Mouse (Mus musculus) left cerebral cortex, adult 2 months (tissue): ENCODE results near the gene Gpr171. TPM values are rescaled to one million over a fixed set of nuclear protein-coding genes. Genes with fewer than 3 reads are reported as not detected.
A peak's percentile ranks its signal among the peaks of the same experiment; 100 is the strongest.
"Not testable (repeated sequence)": the region's sequence is repeated elsewhere in the genome, so short reads cannot be mapped to it uniquely, and the experiment has no call there.

Experiments
- DNase-seq, 2 experiments: peaks; one replicate each; pipeline ENCODE4 v3.0.0; 2021 to 2022; ENCODE audit warnings: low spot score in 2 of 2, mixed read lengths in 1 of 2; ENCODE audit errors: extremely low spot score in 1 of 2
- H3K27ac ChIP-seq: fragments of 200-600 bp; 2 replicates; pipeline ENCODE4 v1.8.1; 2022
- H3K4me3 ChIP-seq: fragments of 200-600 bp; 2 replicates; pipeline ENCODE4 v1.8.1; 2022
- CTCF ChIP-seq: fragments of 200-600 bp; IDR thresholded peaks from 2 replicates; pipeline ENCODE4 v1.8.1; 2022; ENCODE audit warnings: antibody characterized with exemption, mild to moderate bottlenecking, moderate library complexity
- intact Hi-C: fragments of 180-260 bp; cut with DNase I; formaldehyde crosslinking; loops from one replicate; pipeline ENCODE4 v1.15.1; 2025
- total RNA-seq, 2 experiments: library from RNA; stranded (reverse); gene quantifications; 2 replicates each; pipeline ENCODE4 v1.2.3; 2021

The Gpr171 gene
- total RNA-seq, 2 experiments from 2014 or later, result not detected

GRCm38 (mm10) chr3:59107439-59107838 lies 5.8 kb upstream of the Gpr171 start:
- intact Hi-C loops, result no loop called here
- no peak for DNase-seq
- no peak for TF ChIP-seq CTCF

GRCm38 (mm10) chr3:59104462-59104861 lies 2.8 kb upstream of the Gpr171 start:
- no peak for TF ChIP-seq CTCF
- DNase-seq, result no peak
- intact Hi-C loops, result no loop called here
- no peak overlapping the region for H3K27ac ChIP-seq
- no peak overlapping the region for H3K4me3 ChIP-seq

More at GRCm38 (mm10) chr3:59107439-59107838, 5.8 kb upstream of the Gpr171 start:
- Histone ChIP-seq H3K4me3 (no peak overlapping the region), H3K27ac (no peak overlapping the region)

GRCm38 (mm10) chr3:59102146-59102545 lies 525 bp upstream of the Gpr171 start:
- no peak for TF ChIP-seq CTCF
- Histone ChIP-seq H3K27ac (no peak overlapping the region), H3K4me3 (no peak overlapping the region)
- intact Hi-C loops, result no loop called here
- DNase-seq, result no peak

GRCm38 (mm10) chr3:59098540-59098939 lies 3.1 kb downstream of the Gpr171 start:
- intact Hi-C loops, result no loop called here
- DNase-seq, result no peak
- no peak overlapping the region for H3K4me3 ChIP-seq

GRCm38 (mm10) chr3:59097421-59097820 lies 4.2 kb downstream of the Gpr171 start:
- no peak overlapping the region for H3K27ac ChIP-seq
- no peak overlapping the region for H3K4me3 ChIP-seq
- no peak for TF ChIP-seq CTCF
- intact Hi-C loops, result no loop called here
- DNase-seq, result no peak

More at GRCm38 (mm10) chr3:59098540-59098939, 3.1 kb downstream of the Gpr171 start:
- no peak for TF ChIP-seq CTCF
- H3K27ac ChIP-seq, result no peak overlapping the region

- H3K27ac ChIP-seq, result no peak overlapping the region
These were observed 8.9 kb downstream of the Gpr171 start for GRCm38 (mm10) chr3:59092702-59093101.

GRCm38 (mm10) chr3:59080919-59081318 lies 20.7 kb downstream of the Gpr171 start:
- no peak for TF ChIP-seq CTCF
- DNase-seq, result no peak
- intact Hi-C loops, result no loop called here
- H3K4me3 ChIP-seq, result no peak overlapping the region
- H3K27ac ChIP-seq, result no peak overlapping the region

More at GRCm38 (mm10) chr3:59092702-59093101, 8.9 kb downstream of the Gpr171 start:
- DNase-seq, result no peak
- TF ChIP-seq CTCF, result no peak
- H3K4me3 ChIP-seq, result no peak overlapping the region
- intact Hi-C loops, result no loop called here

- no peak for DNase-seq
- intact Hi-C loops, result no loop called here
- Histone ChIP-seq H3K27ac (no peak overlapping the region), H3K4me3 (no peak overlapping the region)
- TF ChIP-seq CTCF, result no peak
These were observed 21.2 kb downstream of the Gpr171 start for GRCm38 (mm10) chr3:59080293-59080916.

GRCm38 (mm10) chr3:59079327-59079726 lies 22.3 kb downstream of the Gpr171 start:
- H3K4me3 ChIP-seq, result no peak overlapping the region
- H3K27ac ChIP-seq, result no peak overlapping the region
- intact Hi-C loops, result loop anchor here (5.0 kb wide), 1 partner anchor 1033 kb away; no protein-coding TSS in a partner anchor
- peak; percentile 81 for TF ChIP-seq CTCF
- DNase-seq, result no peak

GRCm38 (mm10) chr3:59078585-59078984 lies 23.0 kb downstream of the Gpr171 start:
- H3K27ac ChIP-seq, result no peak overlapping the region
- no peak overlapping the region for H3K4me3 ChIP-seq
- TF ChIP-seq CTCF, result no peak
- intact Hi-C loops, result loop anchor here (5.0 kb wide), 1 partner anchor 1034 kb away; no protein-coding TSS in a partner anchor
- no peak for DNase-seq

GRCm38 (mm10) chr3:59077278-59077677 lies 24.3 kb downstream of the Gpr171 start:
- peak; percentile 67 for TF ChIP-seq CTCF
- DNase-seq, result no peak
- intact Hi-C loops, result loop anchor here (5.0 kb wide), 1 partner anchor 1035 kb away; no protein-coding TSS in a partner anchor
- H3K27ac ChIP-seq, result no peak overlapping the region
- no peak overlapping the region for H3K4me3 ChIP-seq

- H3K4me3 ChIP-seq, intact Hi-C loops, DNase-seq, H3K27ac ChIP-seq: not testable (repeated sequence)
- peak; percentile 32 for TF ChIP-seq CTCF
These were observed 32.5 kb downstream of the Gpr171 start for GRCm38 (mm10) chr3:59069071-59069470.
